Mouse (Mus musculus) liver, embryonic 12.5 days (tissue): ENCODE measurements around the gene Nmral1. TPM values are rescaled to one million over a fixed set of nuclear protein-coding genes. Genes with fewer than 3 reads are reported as not detected.

ENCODE experiments used
- ATAC-seq: fragments of 200-750 bp; cut with Nextera tagmentation; 2 replicates; pipeline ENCODE4 v1.8.0; 2017; ENCODE audit warnings: moderate number of reproducible peaks, mild to moderate bottlenecking, moderate library complexity
- H3K27ac ChIP-seq: fragments of 300-500 bp; sonication (generic); 2 replicates; pipeline ENCODE4 v1.5.1; 2016; ENCODE audit warnings: mild to moderate bottlenecking
- H3K27me3 ChIP-seq: fragments of 300-500 bp; sonication (generic); replicated peaks from 2 replicates; pipeline ENCODE4 v1.6.1; 2016; ENCODE audit warnings: mild to moderate bottlenecking, moderate library complexity
- H3K36me3 ChIP-seq: fragments of 300-500 bp; sonication (generic); 2 replicates; pipeline ENCODE4 v1.6.1; 2016; ENCODE audit warnings: mild to moderate bottlenecking, moderate library complexity
- H3K4me1 ChIP-seq: fragments of 300-500 bp; sonication (generic); 2 replicates; pipeline ENCODE4 v1.6.1; 2016
- H3K4me2 ChIP-seq: fragments of 300-500 bp; sonication (generic); 2 replicates; pipeline ENCODE4 v1.6.1; 2016; ENCODE audit warnings: mild to moderate bottlenecking, moderate library complexity
- H3K4me3 ChIP-seq: fragments of 300-500 bp; sonication (generic); 2 replicates; pipeline ENCODE4 v1.5.1; 2016; ENCODE audit warnings: mild to moderate bottlenecking, moderate library complexity
- H3K9ac ChIP-seq: fragments of 300-500 bp; sonication (generic); 2 replicates; pipeline ENCODE4 v1.6.1; 2016; ENCODE audit warnings: mild to moderate bottlenecking, moderate library complexity
- H3K9me3 ChIP-seq: fragments of 300-500 bp; sonication (generic); replicated peaks from 2 replicates; pipeline ENCODE4 v1.6.1; 2016; ENCODE audit warnings: mild to moderate bottlenecking, moderate library complexity
- WGBS: fragments of 180-500 bp; shearing (Covaris S2); methylation state at CpG from one replicate; pipeline ENCODE4 v1.1.7; 2016; ENCODE audit not compliant: insufficient replicate concordance; 5-methylcytosine and 5-hydroxymethylcytosine counted together
- polyA plus RNA-seq: library from polyadenylated mRNA; unstranded; fragments of >200 nt; fragmentation: Nextera tagmentation; extraction: Ambion mirVana; gene quantifications from 2 replicates; pipeline ENCODE4 v1.2.1, GENCODE M21; 2016

Gene Nmral1
- polyA plus RNA-seq, 1 experiment from 2014 or later = 50.0 TPM

GRCm38 (mm10) chr16:4736262-4736661 lies 17.1 kb upstream of the Nmral1 start:
- Histone ChIP-seq H3K27ac (no peak overlapping the region), H3K4me2 (no peak overlapping the region), H3K9ac (no peak overlapping the region), H3K4me3 (no peak overlapping the region), H3K9me3 (no peaks in the 10 kb centered on the region), H3K36me3 (peaks cover 3% of the 10 kb centered on the region; the same call in 1 of the 2 replicates), H3K4me1 (peaks cover 4% of the 10 kb centered on the region; the same call in 1 of the 2 replicates), H3K27me3 (no peaks in the 10 kb centered on the region)
- 67% methylated on average over 2 of the region's 2 CpGs for WGBS
- no peak for ATAC-seq

- Histone ChIP-seq H3K4me1 (peaks cover 48% of the 10 kb centered on the region), H3K9ac (no peak overlapping the region), H3K27ac (no peak overlapping the region), H3K4me2 (no peak overlapping the region), H3K9me3 (no peaks in the 10 kb centered on the region), H3K4me3 (no peak overlapping the region), H3K36me3 (peaks cover 3% of the 10 kb centered on the region; the same call in 1 of the 2 replicates), H3K27me3 (no peaks in the 10 kb centered on the region)
- no peak for ATAC-seq
- WGBS = 64% methylated on average over 3 of the region's 3 CpGs
Measured at GRCm38 (mm10) chr16:4730776-4731358, 11.7 kb upstream of the Nmral1 start.

- H3K9ac ChIP-seq = no peak overlapping the region
- H3K36me3 ChIP-seq = no peaks in the 10 kb centered on the region; the same call in 1 of the 2 replicates
- H3K4me1 ChIP-seq = peaks cover 56% of the 10 kb centered on the region
- H3K4me3 ChIP-seq = no peak overlapping the region
- peak overlapping the region; percentile 95; the same call in 1 of the 2 replicates for H3K4me2 ChIP-seq
- H3K27me3 ChIP-seq = no peaks in the 10 kb centered on the region
- 12% methylated on average over 1 of the region's 1 CpGs for WGBS
- no peak for ATAC-seq
- H3K9me3 ChIP-seq = no peaks in the 10 kb centered on the region
- H3K27ac ChIP-seq = 0 out of 2 replicates have a peak overlapping the region, but pooled peaks have one; percentile 11
Measured at GRCm38 (mm10) chr16:4727963-4728362, 8.8 kb upstream of the Nmral1 start.

DNA sequence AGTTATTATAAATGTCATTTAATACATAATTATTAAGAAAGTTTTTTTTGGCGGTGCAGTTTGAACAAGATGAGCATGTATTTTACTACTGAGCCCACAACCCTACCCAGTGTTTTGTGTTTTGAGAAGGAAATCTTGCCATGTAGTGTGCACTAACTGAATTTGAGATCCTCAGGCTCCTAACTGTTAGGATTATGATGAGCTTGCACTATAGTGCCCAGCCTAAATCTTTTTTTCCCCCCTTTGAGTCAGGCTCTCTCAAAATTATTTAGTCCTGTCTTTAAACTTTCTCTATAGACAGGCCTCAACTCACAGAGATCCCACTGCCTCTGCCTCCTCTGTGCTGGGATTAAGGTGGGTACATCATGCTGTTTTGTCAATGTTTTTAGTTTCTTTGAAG lies 8.4 kb upstream of the Nmral1 start:
- H3K36me3 ChIP-seq = no peaks in the 10 kb centered on the region; the same call in 1 of the 2 replicates
- peaks cover 60% of the 10 kb centered on the region for H3K4me1 ChIP-seq
- H3K9ac ChIP-seq = no peak overlapping the region
- H3K4me2 ChIP-seq = peak overlapping the region; percentile 95
- ATAC-seq = no peak
- peak overlapping the region; percentile 88; the same call in 1 of the 2 replicates for H3K4me3 ChIP-seq
- WGBS = 86% methylated on average over 1 of the region's 1 CpGs
- H3K27ac ChIP-seq = 0 out of 2 replicates have a peak overlapping the region, but pooled peaks have one; percentile 11
- H3K9me3 ChIP-seq = no peaks in the 10 kb centered on the region
- no peaks in the 10 kb centered on the region for H3K27me3 ChIP-seq

GRCm38 (mm10) chr16:4726528-4727128 lies 7.5 kb upstream of the Nmral1 start:
- no peaks in the 10 kb centered on the region; the same call in 1 of the 2 replicates for H3K36me3 ChIP-seq
- H3K4me2 ChIP-seq = peak overlapping the region; percentile 95
- H3K4me1 ChIP-seq = peaks cover 68% of the 10 kb centered on the region
- ATAC-seq = peak; percentile 79
- no peaks in the 10 kb centered on the region for H3K9me3 ChIP-seq
- 4% methylated on average over 40 of the region's 40 CpGs for WGBS
- H3K9ac ChIP-seq = peak overlapping the region; percentile 96
- peak overlapping the region; percentile 79 for H3K27ac ChIP-seq
- H3K4me3 ChIP-seq = peak overlapping the region; percentile 88
- no peaks in the 10 kb centered on the region for H3K27me3 ChIP-seq

- no peaks in the 10 kb centered on the region for H3K27me3 ChIP-seq
- H3K9me3 ChIP-seq = no peaks in the 10 kb centered on the region
- H3K4me3 ChIP-seq = peak within 1 kb of the TSS; percentile 88
- H3K36me3 ChIP-seq = no peaks in the 10 kb centered on the region
- peaks cover 63% of the 10 kb centered on the region for H3K4me1 ChIP-seq
- WGBS = 4% methylated on average over 35 of the region's 35 CpGs
- peak within 1 kb of the TSS; percentile 96 for H3K9ac ChIP-seq
- peak within 1 kb of the TSS; percentile 79 for H3K27ac ChIP-seq
- ATAC-seq = peak; percentile 96
- H3K4me2 ChIP-seq = peak within 1 kb of the TSS; percentile 95
Measured at GRCm38 (mm10) chr16:4725780-4726527, 6.8 kb upstream of the Nmral1 start, which contains the start of gene Hmox2. Gene Hmox2 (plus strand): TSS chr16:4726361.

GRCm38 (mm10) chr16:4725266-4725665 lies 6.1 kb upstream of the Nmral1 start:
- Histone ChIP-seq H3K27ac (no peak overlapping the region), H3K4me2 (no peak overlapping the region), H3K27me3 (no peaks in the 10 kb centered on the region), H3K4me3 (no peak overlapping the region), H3K9ac (no peak overlapping the region), H3K36me3 (no peaks in the 10 kb centered on the region), H3K9me3 (no peaks in the 10 kb centered on the region), H3K4me1 (peaks cover 57% of the 10 kb centered on the region)
- ATAC-seq = no peak
- 75% methylated on average over 4 of the region's 4 CpGs for WGBS

DNA sequence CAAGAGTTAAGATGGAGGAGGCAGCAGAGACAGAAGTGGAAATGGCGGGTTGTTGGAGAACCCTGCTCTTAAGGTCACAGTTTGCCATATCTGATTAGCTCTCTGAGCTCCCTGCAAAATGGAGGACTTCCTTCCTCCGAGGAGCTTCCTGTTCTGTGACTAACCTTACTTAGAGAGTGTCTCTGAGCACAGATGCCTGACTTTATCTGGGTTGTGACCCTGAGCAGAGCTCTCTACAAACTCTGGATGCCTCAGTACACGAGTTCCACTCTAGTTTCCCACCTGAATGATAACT lies 3.7 kb upstream of the Nmral1 start:
- no peaks in the 10 kb centered on the region for H3K27me3 ChIP-seq
- no peaks in the 10 kb centered on the region for H3K36me3 ChIP-seq
- H3K4me2 ChIP-seq = no peak overlapping the region
- WGBS = 19% methylated on average over 3 of the region's 3 CpGs
- H3K9me3 ChIP-seq = no peaks in the 10 kb centered on the region
- peak overlapping the region; percentile 38; the same call in 1 of the 2 replicates for H3K27ac ChIP-seq
- H3K4me3 ChIP-seq = no peak overlapping the region
- peaks cover 49% of the 10 kb centered on the region for H3K4me1 ChIP-seq
- ATAC-seq = no peak
- H3K9ac ChIP-seq = no peak overlapping the region

- H3K27ac ChIP-seq = peak overlapping the region; percentile 38; the same call in 1 of the 2 replicates
- H3K4me2 ChIP-seq = 0 out of 2 replicates have a peak overlapping the region, but pooled peaks have one; percentile 3
- ATAC-seq = no peak
- H3K9ac ChIP-seq = no peak overlapping the region
- no peaks in the 10 kb centered on the region for H3K9me3 ChIP-seq
- no peaks in the 10 kb centered on the region for H3K36me3 ChIP-seq
- H3K27me3 ChIP-seq = no peaks in the 10 kb centered on the region
- no peak overlapping the region for H3K4me3 ChIP-seq
- peaks cover 49% of the 10 kb centered on the region for H3K4me1 ChIP-seq
- 58% methylated on average over 7 of the region's 7 CpGs for WGBS
Measured at GRCm38 (mm10) chr16:4722128-4722914, 3.2 kb upstream of the Nmral1 start.

GRCm38 (mm10) chr16:4717866-4718265 lies 1.3 kb downstream of the Nmral1 start:
- Histone ChIP-seq H3K27ac (no peak overlapping the region), H3K9me3 (no peaks in the 10 kb centered on the region), H3K4me3 (peak overlapping the region; percentile 75), H3K9ac (peak overlapping the region; percentile 75), H3K4me1 (peaks cover 37% of the 10 kb centered on the region), H3K27me3 (no peaks in the 10 kb centered on the region), H3K36me3 (peaks cover 41% of the 10 kb centered on the region), H3K4me2 (peak overlapping the region; percentile 76)
- WGBS = 58% methylated on average over 3 of the region's 3 CpGs
- ATAC-seq = no peak

DNA sequence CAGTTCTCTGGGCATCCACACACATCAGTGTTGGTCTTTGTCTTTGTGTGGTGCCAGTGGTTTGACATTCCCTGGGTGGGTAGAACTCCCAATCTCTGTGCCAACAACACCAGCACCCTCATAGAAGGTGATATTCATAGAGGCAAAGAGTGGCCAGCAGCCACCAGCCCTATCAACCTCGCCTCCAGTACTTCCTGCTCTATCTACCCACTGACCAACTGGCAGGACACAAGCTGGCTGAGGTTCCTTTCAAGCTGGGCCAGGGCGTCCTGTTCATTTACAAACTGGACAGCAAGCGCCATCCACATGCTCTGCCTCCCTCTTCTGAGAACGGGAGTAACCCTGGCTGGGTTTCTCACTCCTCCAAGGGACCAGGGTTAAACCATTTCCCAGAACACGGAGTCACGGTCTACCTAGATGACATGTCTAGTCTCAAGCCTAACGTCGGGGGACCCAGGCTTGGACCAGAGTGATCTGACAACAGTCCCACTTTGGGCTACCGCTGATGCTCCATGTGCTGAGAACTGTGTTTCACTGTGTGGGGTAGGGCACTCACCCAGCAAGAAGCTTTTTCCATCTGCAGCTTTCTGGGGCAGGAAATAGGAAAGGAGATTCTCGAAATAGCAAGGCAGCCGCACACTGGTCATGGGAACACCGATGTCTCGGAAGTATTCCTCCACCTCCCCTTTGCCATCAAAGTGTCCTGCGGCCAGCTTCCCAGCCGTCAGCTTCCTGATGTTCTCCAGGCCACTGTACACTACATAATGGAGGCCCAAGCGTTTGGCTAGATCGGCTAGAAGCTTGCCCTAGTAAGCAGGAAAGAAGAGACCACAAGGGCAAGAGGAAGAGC lies 5.1 kb downstream of the Nmral1 start:
- no peak overlapping the region for H3K4me3 ChIP-seq
- no peak overlapping the region for H3K4me2 ChIP-seq
- H3K9ac ChIP-seq = no peak overlapping the region
- ATAC-seq = no peak
- peaks cover 18% of the 10 kb centered on the region for H3K4me1 ChIP-seq
- peaks cover 79% of the 10 kb centered on the region for H3K36me3 ChIP-seq
- H3K9me3 ChIP-seq = no peaks in the 10 kb centered on the region
- H3K27ac ChIP-seq = no peak overlapping the region
- WGBS = 82% methylated on average over 17 of the region's 17 CpGs
- H3K27me3 ChIP-seq = no peaks in the 10 kb centered on the region
